Mouse (Mus musculus) cortical plate, adult 2 months (tissue): Measurements from ENCODE around the gene Zfp568. TPM values are rescaled to one million over a fixed set of nuclear protein-coding genes. Genes with fewer than 3 reads are reported as not detected.
A peak's percentile ranks its signal among the peaks of the same experiment; 100 is the strongest.

Experiments used
- H3K27ac ChIP-seq: fragments of 200-500 bp; 2 replicates; pipeline ENCODE4 v1.5.1; 2012; ENCODE audit warnings: low read length, control low read depth, inconsistent platforms; ENCODE audit not compliant: insufficient read depth
- H3K4me1 ChIP-seq: fragments of 200-500 bp; 2 replicates; pipeline ENCODE4 v1.6.1; 2011; ENCODE audit warnings: low read length; ENCODE audit not compliant: control insufficient read depth, insufficient read depth
- H3K4me3 ChIP-seq: fragments of 200-500 bp; 2 replicates; pipeline ENCODE4 v1.5.1; 2011; ENCODE audit warnings: mild to moderate bottlenecking, low read length, control low read depth; ENCODE audit not compliant: insufficient read depth
- CTCF ChIP-seq: fragments of 200-500 bp; IDR thresholded peaks from 2 replicates; pipeline ENCODE4 v1.5.1; 2011; ENCODE audit warnings: mild to moderate bottlenecking, control low read depth, low read length; ENCODE audit not compliant: insufficient read depth; ENCODE audit errors: extremely low read depth
- POLR2A ChIP-seq: fragments of 200-500 bp; IDR thresholded peaks from 2 replicates; pipeline ENCODE4 v1.6.1; 2011; ENCODE audit warnings: mild to moderate bottlenecking, low read length, control low read depth; ENCODE audit not compliant: insufficient read depth; ENCODE audit errors: extremely low read depth
- polyA plus RNA-seq: library from polyadenylated mRNA; depleted of rRNA; stranded (reverse); fragments of >200 nt; gene quantifications from 2 replicates; pipeline ENCODE4 v1.2.3, GENCODE M21; 2012; rRNA removed

Gene Zfp568
- polyA plus RNA-seq = 2.1 and 3.0 TPM in 2 replicates

DNA sequence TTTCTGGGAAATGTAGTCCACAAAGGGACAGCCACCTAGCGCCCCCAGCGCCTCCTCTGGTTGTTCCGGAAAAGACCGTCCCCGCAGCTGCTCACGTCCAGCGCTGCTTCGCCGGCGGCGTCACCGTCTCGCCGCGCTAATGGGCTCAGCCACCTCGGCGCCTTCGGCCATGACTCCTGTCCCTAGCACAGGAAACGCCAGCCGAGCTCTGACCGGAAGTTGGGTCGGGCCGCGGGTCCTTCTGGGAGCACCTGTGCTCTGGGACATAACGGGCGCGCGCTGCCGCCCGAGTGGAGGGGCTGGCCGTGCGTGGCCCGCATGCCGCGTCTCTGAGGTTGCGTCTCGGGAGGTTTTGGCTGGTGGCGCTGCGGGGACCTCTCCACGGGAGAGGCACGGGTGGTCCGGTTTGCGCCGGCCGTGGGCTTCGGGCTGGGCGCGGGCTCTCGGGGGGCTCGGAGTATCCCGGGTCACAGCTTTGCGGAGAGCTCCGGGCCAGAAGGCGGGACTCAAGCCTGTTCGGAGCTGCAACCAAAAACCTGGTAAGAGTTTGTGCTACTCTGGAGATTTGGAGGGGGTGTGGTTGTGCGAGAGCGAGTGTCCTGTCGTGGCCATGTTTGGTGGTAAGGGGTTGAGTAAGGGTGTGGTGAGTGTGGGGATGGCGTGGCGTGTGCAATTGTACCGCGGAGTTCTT is at the start of gene Zfp568:
TSS of gene Zfp568 (plus strand) at position 266 of the 691 bp plus-strand sequence.
- Histone ChIP-seq H3K27ac (peak within 1 kb of the TSS; percentile 68; the same call in 1 of the 2 replicates), H3K4me1 (peaks cover 3% of the 10 kb centered on the region; the same call in 1 of the 2 replicates), H3K4me3 (peak within 1 kb of the TSS; percentile 69)
- TF ChIP-seq CTCF (no peak), POLR2A (peak; percentile 66)

GRCm38 (mm10) chr7:29938856-29939255 is 44.9 kb upstream of the Zfp568 start:
- Histone ChIP-seq H3K4me1 (no peaks in the 10 kb centered on the region), H3K27ac (no peak overlapping the region), H3K4me3 (no peak overlapping the region)
- TF ChIP-seq POLR2A = no peak
- TF ChIP-seq CTCF = no peak

DNA sequence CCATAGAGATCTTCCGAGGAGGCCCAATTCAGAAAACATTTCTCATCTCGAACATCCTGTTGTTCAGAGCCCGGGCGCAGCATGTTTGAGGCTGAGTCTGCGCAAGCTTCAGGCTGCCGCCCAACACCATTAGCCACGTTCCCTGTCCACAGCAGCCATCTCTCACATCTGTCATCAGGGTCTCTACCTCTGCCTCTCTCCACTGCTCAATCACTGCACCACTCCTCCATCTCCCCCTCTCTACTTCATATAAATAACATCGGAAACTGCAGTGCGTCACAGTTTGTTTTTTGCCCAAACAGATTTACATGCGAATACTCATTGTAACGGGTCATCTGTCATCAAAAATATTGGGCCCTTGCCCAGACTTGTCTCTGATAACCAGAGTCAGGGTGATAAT is 42.7 kb upstream of the Zfp568 start:
- TF ChIP-seq CTCF (no peak), POLR2A (no peak)
- H3K4me3 ChIP-seq = no peak overlapping the region
- H3K27ac ChIP-seq = no peak overlapping the region
- H3K4me1 ChIP-seq = no peaks in the 10 kb centered on the region; the same call in 1 of the 2 replicates

GRCm38 (mm10) chr7:29942740-29943139 is 41.0 kb upstream of the Zfp568 start:
- Histone ChIP-seq H3K27ac (peak overlapping the region; percentile 43; the same call in 1 of the 2 replicates), H3K4me1 (no peaks in the 10 kb centered on the region; the same call in 1 of the 2 replicates), H3K4me3 (no peak overlapping the region)
- TF ChIP-seq CTCF = no peak
- TF ChIP-seq POLR2A = no peak

- Histone ChIP-seq H3K4me1 (no peaks in the 10 kb centered on the region; the same call in 1 of the 2 replicates), H3K27ac (no peak overlapping the region), H3K4me3 (no peak overlapping the region)
- TF ChIP-seq POLR2A (no peak), CTCF (no peak)
These were observed 40.0 kb upstream of the Zfp568 start for GRCm38 (mm10) chr7:29943720-29944119.

DNA sequence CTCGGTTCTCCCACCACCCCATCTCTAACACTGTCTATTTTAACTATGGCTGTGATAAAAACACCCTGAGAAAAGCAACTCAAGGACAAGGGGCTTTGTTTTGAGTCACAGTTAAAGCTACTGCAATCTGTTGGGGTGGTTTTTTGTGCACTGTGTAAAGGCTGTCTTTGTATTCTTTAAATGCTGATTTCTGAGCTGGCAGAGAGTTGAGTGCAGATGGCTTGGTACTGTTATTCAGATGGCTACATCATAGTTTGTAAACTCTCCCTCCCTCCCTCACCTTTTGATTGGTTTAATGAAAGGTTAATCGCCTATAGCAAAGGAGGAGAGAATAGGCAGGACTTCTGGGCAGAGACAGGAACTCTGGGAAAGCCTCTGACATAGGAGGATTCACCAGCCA is 39.6 kb upstream of the Zfp568 start:
- no peak overlapping the region for H3K4me3 ChIP-seq
- H3K27ac ChIP-seq = no peak overlapping the region
- TF ChIP-seq POLR2A (no peak), CTCF (no peak)
- no peaks in the 10 kb centered on the region; the same call in 1 of the 2 replicates for H3K4me1 ChIP-seq

- Histone ChIP-seq H3K4me3 (peak overlapping the region; percentile 74), H3K4me1 (no peaks in the 10 kb centered on the region), H3K27ac (peak overlapping the region; percentile 85)
- TF ChIP-seq CTCF = no peak
- TF ChIP-seq POLR2A = no peak
These were observed 30.7 kb upstream of the Zfp568 start for GRCm38 (mm10) chr7:29953086-29953485.

DNA sequence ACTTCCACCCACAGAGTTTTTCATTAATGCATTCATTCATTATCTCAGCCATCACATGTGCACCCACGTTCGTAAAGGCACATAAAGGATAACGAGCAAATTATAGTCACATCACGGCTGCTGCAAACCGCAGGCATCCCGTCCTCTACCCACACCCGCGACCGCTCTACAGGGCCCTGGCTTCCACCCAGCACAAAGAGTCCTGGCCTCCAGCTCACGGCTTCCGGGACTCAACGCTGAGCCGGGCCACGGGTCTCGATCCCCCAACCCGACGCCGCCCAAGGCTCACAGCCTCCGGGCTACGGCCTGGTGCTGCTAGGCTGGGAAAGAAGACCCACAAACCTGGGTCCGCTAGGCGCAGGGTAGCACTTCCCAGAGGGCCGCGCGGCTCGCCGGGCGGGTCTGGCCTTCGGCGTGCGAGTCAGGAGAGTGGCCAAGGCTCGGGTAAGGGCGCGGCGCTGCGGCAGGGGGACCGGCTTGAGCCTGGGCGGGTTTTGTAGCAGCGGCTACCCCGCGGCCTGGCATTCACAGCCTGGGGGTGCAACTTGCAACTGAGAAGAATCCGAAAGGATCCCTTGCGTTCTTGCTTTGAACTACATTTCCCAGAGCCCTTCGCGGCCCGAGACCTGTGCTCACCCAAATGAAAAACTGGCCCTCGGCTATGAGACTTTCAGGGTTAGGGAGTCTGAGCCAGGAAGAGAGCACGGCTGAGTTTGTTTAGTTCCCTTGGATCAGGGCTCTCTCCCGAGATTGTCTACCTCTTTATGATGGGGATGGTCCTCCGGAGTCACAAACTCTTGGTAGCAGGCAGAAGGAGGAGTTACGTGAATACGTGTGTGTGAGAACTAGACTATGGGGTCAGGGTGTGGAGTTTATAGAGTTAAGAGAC is 30.0 kb upstream of the Zfp568 start, which contains the start of gene Zfp74:
TSS of gene Zfp74 (minus strand) at position 577 of the 889 bp plus-strand sequence.
- peak within 1 kb of the TSS; percentile 85 for H3K27ac ChIP-seq
- TF ChIP-seq CTCF (no peak), POLR2A (peak; percentile 62; the same call in 1 of the 2 replicates)
- no peaks in the 10 kb centered on the region for H3K4me1 ChIP-seq
- H3K4me3 ChIP-seq = peak within 1 kb of the TSS; percentile 74

DNA sequence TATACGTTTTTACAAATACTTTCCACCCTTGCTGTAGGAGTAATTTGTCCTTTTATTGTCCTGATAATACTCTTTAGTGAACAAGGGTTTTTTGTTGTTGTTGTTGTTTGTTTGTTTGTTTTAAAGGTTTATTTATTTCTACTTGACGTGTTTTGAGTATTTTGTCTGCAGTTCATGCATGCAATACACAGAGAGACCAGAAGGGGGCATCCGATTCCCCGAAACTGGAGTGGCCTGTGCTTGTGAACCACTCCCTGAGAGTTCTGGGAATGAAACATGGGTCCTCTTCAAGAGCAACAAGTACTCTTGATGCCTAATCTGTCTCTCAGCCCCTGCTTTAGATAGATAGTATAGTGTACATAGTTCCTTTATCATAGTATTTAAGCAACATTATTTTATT is 29.0 kb upstream of the Zfp568 start:
- H3K27ac ChIP-seq = no peak overlapping the region
- peak; percentile 27 for TF ChIP-seq CTCF
- no peak for TF ChIP-seq POLR2A
- H3K4me1 ChIP-seq = no peaks in the 10 kb centered on the region
- peak overlapping the region; percentile 74; the same call in 1 of the 2 replicates for H3K4me3 ChIP-seq

DNA sequence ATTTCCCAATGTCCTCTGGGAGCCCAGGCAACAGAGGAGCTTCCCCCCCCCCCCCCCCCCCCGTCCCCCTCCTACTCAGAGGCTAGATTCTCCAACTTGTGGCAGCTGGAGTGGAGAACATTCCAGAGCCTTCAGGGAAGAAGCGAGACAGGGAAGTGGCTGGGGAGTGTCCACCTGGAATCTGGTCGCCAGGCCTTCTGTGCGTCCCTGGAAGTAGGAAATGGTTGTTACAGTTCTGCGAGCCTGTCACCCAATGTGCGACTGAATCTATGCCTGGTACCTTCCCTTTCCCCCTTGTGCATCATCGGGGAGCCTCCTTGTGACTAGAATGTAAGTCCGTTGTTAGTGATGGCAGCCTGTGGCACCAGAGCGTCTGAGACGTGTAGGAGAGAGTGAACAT is 27.5 kb upstream of the Zfp568 start:
- no peak for TF ChIP-seq POLR2A
- no peak for TF ChIP-seq CTCF
- H3K4me3 ChIP-seq = peak overlapping the region; percentile 33
- H3K4me1 ChIP-seq = no peaks in the 10 kb centered on the region
- no peak overlapping the region for H3K27ac ChIP-seq
